Mouse (Mus musculus) testis, adult 2 months (tissue): ENCODE data around the gene Fignl1. TPM values are rescaled to one million over a fixed set of nuclear protein-coding genes. Genes with fewer than 3 reads are reported as not detected.

Experiments
- H3K27ac ChIP-seq: fragments of 200-500 bp; 2 replicates; pipeline ENCODE4 v1.5.1; 2012; ENCODE audit warnings: low read depth, low read length; ENCODE audit not compliant: control insufficient read depth, insufficient read depth
- H3K27me3 ChIP-seq: fragments of 200-500 bp; 2 replicates; pipeline ENCODE4 v1.6.1; 2012; ENCODE audit warnings: mild to moderate bottlenecking, low read length, moderate library complexity; ENCODE audit not compliant: control insufficient read depth, insufficient read depth
- H3K36me3 ChIP-seq: fragments of 200-500 bp; 2 replicates; pipeline ENCODE4 v1.6.1; 2012; ENCODE audit warnings: mild to moderate bottlenecking, low read length; ENCODE audit not compliant: control insufficient read depth, insufficient read depth
- H3K4me1 ChIP-seq: fragments of 200-500 bp; 2 replicates; pipeline ENCODE4 v1.6.1; 2012; ENCODE audit warnings: low read length; ENCODE audit not compliant: control insufficient read depth, insufficient read depth
- H3K4me3 ChIP-seq: fragments of 200-500 bp; 2 replicates; pipeline ENCODE4 v1.5.1; 2012; ENCODE audit warnings: low read depth, mild to moderate bottlenecking, low read length, moderate library complexity, mixed read lengths; ENCODE audit not compliant: control insufficient read depth
- CTCF ChIP-seq: fragments of 200-500 bp; IDR thresholded peaks from 2 replicates; pipeline ENCODE4 v1.5.1; 2012; ENCODE audit warnings: low read depth, mild to moderate bottlenecking, inconsistent platforms, low read length, moderate library complexity; ENCODE audit not compliant: control insufficient read depth, insufficient read depth, insufficient replicate concordance
- POLR2A ChIP-seq: fragments of 200-500 bp; IDR thresholded peaks from 2 replicates; pipeline ENCODE4 v1.6.1; 2012; ENCODE audit warnings: low read depth, mild to moderate bottlenecking, inconsistent platforms, low read length, moderate library complexity; ENCODE audit not compliant: control insufficient read depth
- polyA plus RNA-seq: library from polyadenylated mRNA; depleted of rRNA; stranded (reverse); fragments of >200 nt; gene quantifications from 2 replicates; pipeline ENCODE4 v1.2.3, GENCODE M21; 2012; rRNA removed

The Fignl1 gene
- polyA plus RNA-seq, 1 experiment = 21.1 TPM

DNA sequence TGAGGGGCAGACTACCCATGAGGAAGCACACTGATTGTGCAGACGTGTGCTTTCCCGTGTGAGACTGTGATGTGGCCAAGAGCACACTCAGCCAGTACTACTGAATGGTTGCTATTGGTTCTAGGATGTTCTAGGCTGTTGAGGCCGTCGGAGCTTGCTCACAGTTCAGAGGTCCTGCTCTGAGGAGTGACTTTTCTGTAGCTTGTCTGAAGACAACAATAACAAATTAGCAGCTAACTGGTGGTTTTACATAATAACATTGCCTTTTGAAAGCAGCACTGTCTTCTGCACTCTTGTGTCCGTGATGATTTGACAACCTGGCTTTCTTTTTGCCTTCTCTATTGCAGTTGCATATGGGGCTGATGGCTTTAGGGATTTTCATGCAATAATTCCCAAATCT lies 68.2 kb downstream of the Fignl1 start:
- H3K27me3 ChIP-seq = no peaks in the 10 kb centered on the region
- TF ChIP-seq CTCF (no peak), POLR2A (no peak)
- no peaks in the 10 kb centered on the region for H3K36me3 ChIP-seq
- no peak overlapping the region for H3K27ac ChIP-seq
- no peaks in the 10 kb centered on the region for H3K4me1 ChIP-seq
- H3K4me3 ChIP-seq = no peak overlapping the region

DNA sequence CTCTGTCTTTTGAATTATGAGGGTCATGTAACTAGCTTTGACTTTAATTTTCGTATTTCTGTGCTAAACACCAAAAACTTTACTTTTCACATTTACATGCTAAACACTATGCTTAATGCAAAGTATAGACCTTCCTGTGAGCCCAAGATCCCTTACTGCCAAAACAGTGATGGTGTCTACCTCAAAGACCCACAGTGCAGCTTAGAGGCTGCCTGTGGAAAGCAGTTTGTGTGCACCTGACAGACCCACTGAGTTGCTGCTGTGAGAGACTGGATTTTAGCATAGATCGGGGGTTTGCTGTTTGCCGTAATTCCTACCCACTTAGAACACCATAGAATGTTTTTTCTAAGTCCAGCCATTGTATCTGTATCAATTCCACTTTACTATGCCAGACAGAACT lies 69.7 kb downstream of the Fignl1 start:
- Histone ChIP-seq H3K27me3 (no peaks in the 10 kb centered on the region), H3K4me3 (no peak overlapping the region), H3K27ac (no peak overlapping the region), H3K36me3 (no peaks in the 10 kb centered on the region), H3K4me1 (no peaks in the 10 kb centered on the region)
- TF ChIP-seq CTCF (no peak), POLR2A (no peak)

DNA sequence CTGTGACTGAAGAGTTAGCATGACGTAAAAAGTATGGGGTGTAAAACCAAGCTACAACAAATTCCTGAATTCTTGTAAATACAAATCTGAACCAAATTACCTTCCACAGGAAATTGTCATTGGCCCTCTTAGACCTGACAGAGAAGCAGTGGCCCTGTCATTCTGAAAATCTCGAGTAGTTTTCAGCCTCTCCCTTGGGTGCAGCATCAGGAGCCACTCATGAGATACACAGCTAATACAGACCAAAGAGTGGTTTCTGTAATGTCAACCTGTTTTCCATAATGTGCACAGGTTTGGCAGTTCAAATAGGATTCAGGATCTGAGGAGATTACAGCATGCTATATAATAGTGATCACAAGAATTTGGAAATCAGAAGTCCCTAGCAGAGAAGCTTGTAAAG lies 71.2 kb downstream of the Fignl1 start:
- no peaks in the 10 kb centered on the region for H3K4me1 ChIP-seq
- no peak overlapping the region for H3K27ac ChIP-seq
- no peaks in the 10 kb centered on the region for H3K36me3 ChIP-seq
- H3K27me3 ChIP-seq = no peaks in the 10 kb centered on the region
- no peak overlapping the region for H3K4me3 ChIP-seq
- TF ChIP-seq POLR2A = no peak
- TF ChIP-seq CTCF = no peak

Other genes with a start within 250 kb of the Fignl1 start
- gene 4930512M02Rik, start 181.1 kb downstream of the Fignl1 start, polyA plus RNA-seq = 1.5 and 1.7 TPM in 2 replicates
- 0.48 and 1.7 TPM in 2 replicates for gene Ikzf1, start 124.0 kb downstream of the Fignl1 start, polyA plus RNA-seq
- 0.18 and 0.19 TPM in 2 replicates for gene Ddc, start 89.2 kb upstream of the Fignl1 start, polyA plus RNA-seq
- gene Grb10, start 229.7 kb upstream of the Fignl1 start, polyA plus RNA-seq = 12.1 and 12.2 TPM in 2 replicates